Mouse (Mus musculus) thymus, postnatal 25 days (tissue): ENCODE data around the gene Aga.
"Not testable (repeated sequence)": the region's sequence is repeated elsewhere in the genome, so short reads cannot be mapped to it uniquely, and the experiment has no call there.

Experiments
- DNase-seq: peaks from one replicate; pipeline ENCODE4 v3.0.0; 2022

Aga gene

DNA sequence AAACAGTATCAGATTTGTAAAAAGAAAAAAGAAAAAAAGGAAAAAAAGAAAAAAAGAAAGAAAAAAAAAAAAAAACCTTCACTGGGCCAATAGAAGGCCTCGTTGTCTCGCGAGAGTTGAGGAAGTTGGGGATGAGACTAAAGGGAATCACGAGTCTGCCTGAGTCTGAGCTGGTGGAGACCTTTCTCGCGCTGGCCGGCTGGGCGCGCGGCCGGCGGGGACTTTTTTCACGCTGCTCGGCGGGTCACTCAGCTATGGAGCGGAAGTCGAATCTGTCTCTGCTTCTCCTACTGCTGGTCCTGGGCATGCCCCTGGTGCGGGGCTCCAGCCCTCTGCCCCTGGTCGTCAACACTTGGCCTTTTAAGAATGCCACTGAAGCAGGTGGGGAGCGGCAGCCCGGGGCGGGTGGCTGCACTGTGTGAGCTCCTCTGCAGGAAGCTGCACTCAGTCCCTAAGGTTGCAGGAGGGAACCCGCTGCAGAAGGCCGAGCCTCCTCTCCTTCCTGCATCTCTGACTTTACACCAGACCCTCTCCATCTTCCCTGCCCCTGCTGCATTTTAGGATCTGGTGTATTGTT is at the start of gene Aga:
TSS of gene Aga (plus strand) at position 177 of the 577 bp plus-strand sequence.
- DNase-seq: peak; percentile 89

- DNase-seq: no peak
Measured at GRCm38 (mm10) chr8:53489063-53489462, 22.5 kb upstream of the Aga start.

GRCm38 (mm10) chr8:53496216-53496615 is 15.3 kb upstream of the Aga start:
- no peak for DNase-seq

- no peak for DNase-seq
Measured at GRCm38 (mm10) chr8:53496885-53497326, 14.6 kb upstream of the Aga start.

DNA sequence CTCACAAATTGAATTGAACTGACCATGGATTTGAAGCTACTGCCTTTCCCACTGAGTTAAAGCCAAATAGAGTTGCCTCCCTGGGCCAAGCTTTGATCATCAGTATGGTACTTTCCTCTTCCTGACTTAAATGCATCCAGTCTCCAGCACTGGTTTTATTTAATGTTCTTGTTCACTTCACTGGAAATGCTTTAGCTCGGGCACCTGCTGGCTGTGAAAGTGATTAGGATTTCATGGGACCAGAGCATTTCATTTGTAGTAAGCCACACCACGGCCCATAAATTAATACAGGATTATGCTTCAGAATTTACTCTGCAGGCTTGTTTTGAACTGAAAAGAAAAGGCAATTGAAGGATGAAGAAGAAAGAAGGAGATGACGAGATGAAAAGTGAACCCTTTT is 26.5 kb downstream of the Aga start:
- not testable (repeated sequence) for DNase-seq

- DNase-seq: no peak
Measured at GRCm38 (mm10) chr8:53539585-53539984, 28.1 kb downstream of the Aga start.

- DNase-seq: no peak
Measured at GRCm38 (mm10) chr8:53562441-53563040, 51.0 kb downstream of the Aga start.

DNA sequence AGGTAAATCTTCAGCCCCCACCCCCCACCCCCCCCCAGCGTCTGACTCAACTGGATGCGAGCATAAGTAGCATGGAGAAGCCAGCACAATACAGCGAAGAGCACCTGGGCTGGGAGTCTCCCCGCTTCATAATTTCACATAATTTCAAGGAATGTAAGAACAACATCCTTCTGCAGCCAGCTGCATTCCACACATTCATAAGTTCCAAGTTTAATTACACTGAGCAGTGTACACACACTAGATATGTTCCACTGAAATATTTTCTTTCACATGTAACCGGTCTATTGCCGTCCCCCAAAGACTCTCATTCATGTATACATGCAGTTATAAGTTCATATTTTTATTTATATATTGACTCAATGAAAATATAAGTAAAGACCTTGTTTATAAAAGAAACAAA is 54.7 kb downstream of the Aga start:
- no peak for DNase-seq
